Mouse (Mus musculus) MEL-GATA-1-ER (cell line): ENCODE results near the gene Ncf1.

Experiments
- DNase-seq: peaks from one replicate; pipeline ENCODE4 v3.0.0-alpha.2; 2012; ENCODE audit warnings: low read depth; ENCODE audit errors: extremely low read depth

Gene Ncf1

DNA sequence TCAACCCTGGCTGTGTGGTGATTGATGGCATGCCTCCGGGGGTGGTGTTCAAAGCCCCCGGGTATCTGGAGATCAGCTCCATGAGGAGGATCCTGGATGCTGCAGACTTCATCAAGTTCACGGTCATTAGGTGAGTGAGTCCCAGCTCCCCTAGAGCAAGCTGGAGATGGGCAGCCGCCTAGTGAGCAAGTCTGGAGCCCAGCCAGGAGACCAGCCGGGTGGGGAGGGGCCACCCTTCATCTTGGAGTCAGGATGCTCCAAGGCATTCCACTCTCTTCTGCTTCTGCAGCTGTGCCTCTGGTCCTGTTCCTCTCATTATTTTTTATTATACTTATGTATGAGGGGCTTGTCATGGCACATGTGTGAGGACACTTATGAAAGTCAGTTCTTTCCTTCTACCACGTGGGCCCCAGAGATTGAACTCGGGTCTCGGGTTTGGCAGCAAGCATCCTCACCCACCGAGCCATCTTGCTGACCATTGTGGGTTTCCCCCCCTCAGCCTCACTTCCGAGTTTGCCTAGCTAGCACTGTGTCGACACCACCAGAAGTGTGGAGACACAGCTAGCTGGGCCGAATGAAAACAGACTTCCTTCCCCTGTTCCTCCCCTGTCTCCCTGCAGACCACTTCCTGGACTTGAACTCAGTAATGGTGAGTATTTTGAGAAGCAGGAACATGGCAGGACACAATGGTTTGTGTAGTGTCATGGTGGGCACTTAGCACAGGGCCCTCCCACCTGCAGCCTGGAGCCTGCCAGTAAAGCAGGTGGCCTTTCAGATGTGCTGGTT lies 15.2 kb downstream of the Ncf1 start:
- no peak for DNase-seq

DNA sequence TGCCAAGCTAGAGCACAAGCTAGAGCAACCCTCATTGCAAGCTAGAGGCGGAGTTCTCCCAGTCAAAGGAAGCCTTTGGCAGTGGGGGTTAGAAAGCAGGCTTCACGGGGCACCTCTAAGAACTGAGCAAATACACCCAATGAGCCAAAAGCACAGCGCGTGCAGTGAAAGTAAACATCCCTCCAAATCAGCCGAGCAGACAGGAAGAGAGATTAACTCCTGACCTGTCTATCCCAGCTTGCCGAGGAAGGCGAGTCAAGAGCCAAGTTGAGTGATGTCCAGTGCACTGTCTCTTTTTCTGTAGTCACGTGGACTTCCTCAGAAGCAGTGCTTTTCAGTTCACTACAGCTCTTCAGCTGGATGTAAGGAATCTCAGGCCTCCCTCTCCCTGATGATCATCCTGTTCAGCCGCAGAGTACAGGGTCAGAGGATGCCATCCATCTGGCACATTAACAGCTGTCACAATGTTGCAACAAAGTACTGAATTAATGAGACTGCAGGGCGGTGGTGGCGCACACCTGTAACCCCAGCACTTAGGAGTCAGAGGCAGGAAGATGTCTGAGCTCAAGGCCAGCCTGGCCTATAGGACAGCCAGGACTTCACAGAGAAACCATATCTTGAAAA lies 19.4 kb downstream of the Ncf1 start:
- no peak for DNase-seq

DNA sequence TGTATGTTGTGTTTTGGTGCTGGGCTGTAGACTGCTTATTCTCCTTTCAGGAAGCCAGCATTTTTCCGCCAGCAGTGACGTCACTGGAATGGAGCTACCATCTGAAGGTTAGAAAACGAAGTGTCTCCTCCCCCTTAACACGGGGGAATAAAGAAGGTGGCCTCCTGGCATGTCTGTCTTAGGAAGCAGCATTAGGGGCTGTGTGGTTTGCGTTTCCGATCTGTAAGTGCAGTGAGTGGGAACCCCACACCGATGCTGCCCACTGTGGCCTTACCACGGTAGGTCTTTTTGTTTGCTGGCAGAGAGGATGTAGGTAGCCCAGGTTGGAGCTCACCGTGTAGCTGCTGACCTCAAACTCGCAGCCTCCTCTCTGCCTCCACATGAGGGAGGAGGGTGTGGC lies 22.7 kb downstream of the Ncf1 start:
- no peak for DNase-seq

DNA sequence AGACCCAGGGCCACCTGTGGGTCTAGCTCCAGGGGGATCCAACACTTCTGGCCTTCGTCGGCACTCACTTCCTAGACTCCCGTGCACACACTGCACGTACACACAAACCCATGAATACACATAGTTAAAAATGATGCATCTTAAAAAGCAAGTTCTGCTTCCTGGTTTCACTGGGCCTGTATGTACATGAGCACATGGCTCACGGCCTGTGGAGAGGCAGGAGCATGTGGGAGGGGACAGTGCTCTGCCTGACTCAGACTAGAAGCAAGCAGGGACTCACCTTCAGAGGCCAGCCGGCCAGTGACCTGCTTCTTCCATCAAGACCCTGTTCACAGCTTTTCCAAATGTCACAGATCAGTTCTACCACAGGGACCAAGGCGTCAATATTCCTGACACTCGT lies 35.8 kb downstream of the Ncf1 start:
- no peak for DNase-seq

DNA sequence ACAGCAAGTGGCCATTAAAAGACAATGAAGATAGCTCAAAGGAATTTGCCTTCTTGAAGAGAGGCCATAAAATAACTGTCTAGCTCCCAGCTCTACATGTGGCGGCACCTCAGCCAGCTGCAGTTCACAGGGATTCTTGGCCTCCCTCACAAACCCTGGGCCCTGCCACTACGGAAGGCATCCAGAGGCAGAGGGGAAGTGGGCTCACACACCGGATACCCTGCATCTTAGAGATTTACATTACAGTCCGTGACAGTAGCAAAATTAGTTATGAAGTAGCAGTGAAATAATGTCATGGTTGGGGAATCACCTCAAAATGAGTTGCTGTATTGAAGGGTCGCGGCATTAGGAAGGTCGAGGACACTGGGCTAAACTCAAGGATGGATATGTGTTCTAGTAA lies 40.9 kb downstream of the Ncf1 start:
- no peak for DNase-seq

DNA sequence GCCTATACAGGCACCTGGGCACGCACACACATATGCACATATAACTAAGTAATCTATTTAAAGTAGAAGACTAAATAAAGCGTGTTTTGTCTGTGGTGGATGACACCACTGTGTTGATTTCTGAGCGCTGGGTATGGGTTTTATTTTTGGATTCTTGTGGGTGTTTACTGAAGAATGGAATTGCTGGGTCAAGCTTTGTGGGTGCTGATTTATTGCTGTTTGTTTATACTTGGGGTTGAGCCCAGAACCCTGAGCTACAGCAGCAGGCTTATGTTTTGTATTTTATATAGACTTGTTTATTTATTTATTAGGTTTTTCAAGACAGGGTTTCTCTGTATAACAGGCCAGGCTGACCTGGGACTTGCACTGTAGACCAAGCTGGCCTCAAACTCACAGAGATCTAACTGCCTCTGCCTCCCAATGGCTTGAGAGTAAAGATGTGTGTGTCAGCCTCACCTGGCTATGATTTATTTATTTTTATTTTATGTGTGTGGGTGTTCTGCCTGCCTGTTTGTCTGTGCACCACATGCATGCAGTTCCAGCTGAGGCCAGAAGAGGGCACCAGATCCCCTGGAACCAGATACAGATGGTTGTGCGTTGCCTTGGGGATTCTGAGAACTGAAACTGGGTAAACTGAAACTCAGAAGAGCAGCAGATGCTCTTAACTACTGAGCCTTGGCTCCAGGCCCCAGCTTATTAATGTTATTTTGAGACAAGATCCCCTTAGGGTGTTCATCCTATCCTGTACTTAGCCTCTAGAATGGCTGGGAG lies 42.3 kb downstream of the Ncf1 start:
- peak; percentile 77 for DNase-seq

DNA sequence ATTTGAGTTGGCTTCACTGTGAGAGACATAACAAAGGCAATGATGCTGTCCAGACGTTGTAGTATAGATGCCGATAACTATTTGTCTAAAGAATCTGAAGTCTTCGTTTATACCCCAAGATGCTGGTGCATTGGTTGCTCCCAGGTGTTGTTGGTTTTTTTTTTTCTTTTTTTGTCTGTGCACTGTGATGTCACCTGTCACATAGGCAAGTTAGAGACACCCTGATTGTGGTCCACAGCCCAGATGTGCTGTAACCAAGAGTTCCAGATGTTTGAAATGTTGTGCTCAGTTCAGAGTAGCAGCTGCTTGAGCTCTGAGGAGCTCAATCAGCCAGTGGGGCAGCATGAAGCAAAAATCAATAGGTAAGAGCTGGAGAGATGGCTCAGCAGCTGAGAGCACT lies 43.4 kb downstream of the Ncf1 start:
- DNase-seq, result no peak

DNA sequence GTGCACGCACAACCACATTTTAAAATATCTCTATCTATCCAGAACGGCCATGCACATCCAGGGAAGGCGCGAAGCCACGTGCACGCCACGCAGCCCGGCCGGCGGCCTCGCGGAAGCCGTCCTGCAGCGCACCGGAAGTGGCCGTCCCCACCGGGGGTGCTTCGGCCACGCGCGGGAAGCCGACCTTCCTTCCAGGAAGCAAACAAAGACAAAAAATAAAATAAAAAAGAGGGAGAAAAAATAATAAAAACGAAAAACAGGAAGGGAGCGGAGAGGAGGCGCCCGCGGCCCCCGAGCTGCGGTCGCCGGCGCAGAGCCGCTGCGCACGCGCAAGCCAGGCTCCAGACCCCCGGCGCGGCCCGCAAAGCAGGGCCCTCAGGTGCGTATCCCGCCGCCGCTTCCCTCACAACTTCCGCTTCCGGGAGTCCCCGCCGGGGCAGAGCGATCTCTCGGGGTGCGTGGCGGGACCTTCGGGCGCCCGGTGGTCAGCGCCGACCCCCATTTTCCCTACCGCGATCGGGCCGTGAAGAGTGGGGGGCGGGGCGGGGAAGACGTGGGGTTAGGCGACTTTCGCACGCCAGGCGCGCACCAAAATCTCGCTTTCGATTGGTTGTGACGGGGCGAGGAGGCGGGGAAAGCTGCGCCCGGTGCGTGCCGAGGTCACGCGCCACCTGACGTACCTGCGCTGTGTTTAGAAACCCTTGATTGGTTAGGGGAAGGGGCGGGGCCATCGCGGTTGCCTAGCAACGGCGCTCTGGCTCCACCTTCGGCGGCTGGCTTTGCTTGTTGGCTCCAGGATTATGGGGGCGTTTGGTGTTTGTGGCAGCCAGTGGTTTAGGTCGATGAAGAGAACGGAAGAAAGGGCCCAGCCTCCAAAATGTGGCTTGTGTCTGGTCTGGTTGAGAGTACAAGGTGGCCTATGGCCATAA lies 45.3 kb downstream of the Ncf1 start, which contains the start of gene Gtf2ird2:
Gtf2ird2 (plus strand) TSS at position 140 of the 929 bp plus-strand sequence.
- peak; percentile 97 for DNase-seq

DNA sequence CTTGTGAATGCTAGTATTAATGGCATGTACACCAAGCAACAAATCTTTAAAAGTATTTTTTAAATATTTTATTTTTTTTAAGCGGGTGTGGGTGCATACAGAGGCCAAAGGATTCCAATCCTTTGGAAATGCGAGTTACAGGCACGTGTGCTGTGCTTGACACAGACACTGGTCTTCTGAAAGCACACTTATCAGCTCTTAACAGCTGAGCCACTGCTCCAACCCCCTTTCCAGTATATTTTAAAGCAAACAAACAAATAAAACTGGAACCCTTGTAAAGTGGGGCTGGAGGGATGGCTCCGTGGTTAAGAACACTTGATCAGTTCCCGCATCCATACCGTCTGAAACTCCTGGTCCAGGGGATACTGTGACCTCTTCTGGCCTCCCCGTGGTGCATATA lies 46.3 kb downstream of the Ncf1 start:
- peak; percentile 47 for DNase-seq

DNA sequence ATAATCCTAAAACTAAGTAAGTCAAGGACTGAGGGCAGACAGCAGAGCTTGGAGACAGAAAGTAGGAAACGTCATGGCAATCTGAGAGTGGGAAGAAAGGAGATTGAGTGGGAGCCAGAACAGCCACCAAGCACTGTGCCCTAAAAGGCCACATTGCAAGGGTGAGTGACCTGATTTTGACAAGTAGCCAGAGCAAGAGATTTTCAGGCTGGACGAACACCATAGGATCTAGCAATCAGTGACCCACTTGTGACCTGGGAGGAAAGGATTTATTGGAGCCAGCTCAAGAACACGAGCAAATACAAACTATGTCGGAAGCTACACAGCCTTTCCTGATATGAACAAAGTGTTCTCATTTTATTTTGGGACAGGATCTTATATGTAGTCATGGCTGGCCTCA lies 46.7 kb downstream of the Ncf1 start:
- DNase-seq, result no peak

DNA sequence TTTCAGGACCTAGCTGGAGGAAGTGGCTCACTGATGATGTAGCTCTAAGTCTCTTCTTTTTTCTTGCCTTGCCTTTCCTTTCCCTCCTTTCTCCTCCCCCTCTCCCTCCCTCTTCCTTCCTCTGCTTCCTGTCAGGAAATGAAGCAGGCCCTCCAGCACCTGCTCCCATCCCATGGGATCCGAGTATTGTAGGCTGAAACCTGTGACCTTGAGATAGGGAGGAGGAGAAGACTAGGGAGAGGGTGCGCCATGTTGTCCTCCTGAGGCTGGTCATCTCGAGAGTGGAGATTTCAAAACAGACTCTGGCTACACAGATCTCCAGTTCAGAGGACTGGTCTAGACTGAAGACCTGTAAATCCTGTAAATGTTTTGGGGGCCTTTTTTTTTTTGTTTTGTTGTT lies 47.3 kb downstream of the Ncf1 start:
- no peak for DNase-seq

DNA sequence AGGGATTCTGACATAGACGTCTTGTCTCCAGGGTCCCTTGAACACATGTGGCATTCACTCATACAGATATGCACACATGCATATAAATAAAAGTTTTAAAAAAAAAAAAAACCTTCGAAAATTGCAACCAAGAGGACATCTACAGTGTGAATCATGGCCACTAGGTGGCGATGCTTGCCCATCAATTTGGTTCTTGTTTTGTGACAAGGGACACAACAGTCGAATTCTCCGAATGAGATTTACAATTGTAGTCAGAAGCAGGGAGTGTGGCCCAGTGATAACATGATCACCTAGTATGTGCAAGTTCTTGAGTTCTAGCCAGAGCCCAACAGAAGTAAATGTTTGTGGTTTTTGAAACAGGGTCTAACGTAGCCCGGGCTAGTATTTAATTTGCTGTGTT lies 49.6 kb downstream of the Ncf1 start:
- DNase-seq, result peak; percentile 89

DNA sequence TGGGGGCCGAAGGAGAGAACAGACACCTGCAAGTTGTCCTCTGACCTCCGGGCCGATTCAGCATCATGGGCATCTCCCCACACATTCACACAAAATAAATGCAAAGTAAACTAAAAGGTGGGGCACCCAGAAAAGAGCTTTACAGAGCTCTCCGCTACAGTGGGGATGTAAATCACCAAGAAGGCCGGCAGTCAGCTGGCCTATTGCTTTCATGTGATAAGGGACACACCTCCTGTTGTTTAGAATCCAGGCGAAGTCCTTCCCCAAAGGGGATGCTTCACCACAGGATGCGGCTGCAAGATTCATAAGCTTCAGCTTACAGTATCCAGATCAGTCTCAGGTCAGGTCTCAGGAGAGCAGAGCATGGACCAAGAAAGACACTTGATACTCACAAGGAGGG lies 50.9 kb downstream of the Ncf1 start:
- DNase-seq, result no peak

DNA sequence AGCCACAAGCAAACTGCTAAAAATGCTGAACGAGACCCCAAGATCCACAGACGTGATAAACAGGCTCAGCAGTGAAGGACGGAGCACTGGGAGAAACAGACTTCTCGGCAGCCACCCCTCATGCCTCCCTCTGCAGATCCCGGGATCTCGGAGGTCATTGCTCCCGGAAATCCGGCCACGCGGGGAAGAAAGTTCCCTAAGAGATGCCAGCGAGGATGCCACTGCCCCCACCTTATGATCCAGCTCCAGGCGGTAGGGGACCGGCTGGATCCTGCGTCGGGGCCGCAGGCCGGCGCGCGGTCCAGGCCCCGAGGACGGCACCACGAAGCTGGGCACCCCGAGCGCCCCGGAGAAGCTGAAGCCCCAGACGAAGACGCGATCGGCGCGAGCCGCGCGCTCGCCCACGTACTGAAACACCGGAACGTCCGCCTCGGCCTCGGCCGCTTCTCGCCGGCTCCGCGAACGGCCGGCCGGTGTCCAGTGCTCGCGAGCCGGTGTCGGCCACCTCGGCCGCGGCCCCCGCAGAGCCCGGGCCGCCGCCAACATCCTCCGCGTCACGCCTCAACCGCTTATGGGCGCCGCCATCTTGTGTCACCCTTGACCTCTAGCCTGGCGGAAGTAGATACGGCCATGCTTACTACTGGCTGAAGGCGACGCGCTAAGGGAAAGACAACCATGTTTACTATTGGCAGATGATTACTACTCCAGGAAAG lies 53.1 kb downstream of the Ncf1 start, which contains the start of gene Rcc1l:
Rcc1l (minus strand) TSS at position 606 of the 713 bp plus-strand sequence.
- DNase-seq, result peak; percentile 96

DNA sequence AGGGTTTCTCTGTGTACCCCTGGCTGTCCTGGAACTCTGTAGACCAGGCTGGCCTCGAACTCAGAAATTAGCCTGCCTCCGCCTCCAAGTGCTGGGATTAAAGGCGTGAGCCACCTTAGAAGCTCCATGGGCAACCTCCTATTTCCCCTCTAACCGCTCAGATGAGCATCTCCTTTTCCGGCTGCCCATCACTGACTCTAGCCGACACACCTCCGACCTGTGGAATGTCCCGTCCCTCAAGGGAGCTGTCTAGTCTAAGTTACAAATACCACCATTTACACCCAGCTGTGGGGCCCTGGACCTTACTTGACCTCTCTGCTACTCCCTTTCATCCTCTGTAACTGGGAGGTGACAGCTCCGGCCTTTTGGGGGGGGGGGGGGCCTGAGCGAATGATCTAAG lies 53.7 kb downstream of the Ncf1 start:
- DNase-seq, result no peak

DNA sequence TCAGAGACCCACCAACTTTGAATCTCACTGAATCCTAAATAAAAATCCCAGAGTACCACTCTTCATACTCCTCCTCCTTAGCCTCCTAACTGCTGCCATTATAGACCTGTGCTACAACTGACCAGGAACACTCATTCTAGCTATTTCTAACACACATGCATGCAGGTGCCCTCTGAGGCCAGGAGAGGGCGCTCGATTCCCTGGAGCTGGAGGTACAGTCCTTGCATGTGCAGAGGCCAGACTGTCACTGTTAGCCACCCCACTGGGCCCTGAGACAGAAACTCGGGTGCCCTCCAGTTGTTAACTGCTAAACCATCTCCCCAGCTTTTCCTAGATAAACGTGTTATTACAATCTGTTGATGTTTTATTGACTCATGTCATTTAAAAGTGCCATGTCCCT lies 56.2 kb downstream of the Ncf1 start:
- DNase-seq, result peak; percentile 66

DNA sequence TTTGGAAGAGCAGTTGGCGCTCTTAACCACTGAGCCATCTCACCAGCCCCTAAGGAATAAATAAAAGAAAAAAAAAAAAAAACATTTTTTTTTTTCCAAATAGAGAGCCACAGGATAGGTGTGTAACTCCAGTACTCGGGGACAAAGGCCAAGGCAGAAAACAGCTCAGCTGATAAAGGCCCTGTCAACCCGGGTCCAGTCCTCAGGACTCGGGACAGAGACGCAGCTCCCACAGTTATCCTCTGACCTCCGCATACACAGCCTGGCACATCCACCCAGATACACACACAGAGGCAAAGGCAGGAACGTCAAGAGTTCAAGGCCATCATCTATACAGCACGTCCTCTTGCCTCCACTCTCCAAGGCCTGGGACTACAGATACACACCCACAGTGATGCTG lies 59.3 kb downstream of the Ncf1 start:
- no peak for DNase-seq
